Mouse (Mus musculus): ENCODE results near the gene 9530068E07Rik. TPM values are rescaled to one million over a fixed set of nuclear protein-coding genes. Genes with fewer than 3 reads are reported as not detected.
"Not testable (repeated sequence)": the region's sequence is repeated elsewhere in the genome, so short reads cannot be mapped to it uniquely, and the experiment has no call there.

9530068E07Rik gene
- polyA plus RNA-seq (2016; fragmentation: Nextera tagmentation; extraction: Ambion mirVana), result 184 and 193 TPM in 2 replicates

DNA sequence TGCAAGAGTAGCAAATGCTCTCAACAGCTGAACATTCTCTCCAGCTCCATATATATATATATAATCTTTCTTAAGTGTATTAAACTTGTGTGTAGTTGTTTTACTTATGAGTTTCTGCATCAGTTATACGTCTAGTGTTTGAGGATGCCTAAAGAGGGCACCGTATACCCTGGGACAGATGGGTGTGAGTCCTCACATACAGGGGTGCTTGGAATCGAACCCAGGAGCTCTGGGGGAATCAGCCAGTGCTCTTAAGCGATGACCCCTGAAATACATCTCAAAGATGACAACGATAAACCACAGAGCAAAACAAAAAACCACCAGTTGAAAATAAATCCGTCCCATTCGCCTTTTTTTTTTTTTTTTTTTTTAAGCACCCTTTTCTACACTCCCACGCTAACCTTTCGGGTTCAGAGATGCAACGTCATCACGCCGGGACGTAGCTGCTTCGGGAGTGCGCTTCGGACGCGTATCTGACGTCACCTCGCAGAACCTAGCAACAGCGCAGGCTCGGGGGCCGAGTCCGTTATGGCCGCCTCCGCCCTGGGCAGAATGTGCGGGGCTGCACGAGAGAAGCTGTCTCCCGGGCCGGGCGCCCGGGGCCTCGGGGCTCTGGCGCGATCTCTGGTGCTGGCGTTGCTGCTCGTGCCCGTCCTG lies at the start of gene 9530068E07Rik:
9530068E07Rik (plus strand) TSS at position 489 of the 657 bp plus-strand sequence.
- H3K36me3 ChIP-seq, result no peaks in the 10 kb centered on the region
- H3K9ac ChIP-seq, result peak within 1 kb of the TSS; percentile 92
- peak; percentile 84 for ATAC-seq (ENCODE audit: insufficient number of reproducible peaks, insufficient read depth, low FRiP score, low TSS enrichment)
- peaks cover 23% of the 10 kb centered on the region for H3K4me1 ChIP-seq
- 2% methylated on average over 38 of the region's 38 CpGs for WGBS
- H3K4me3 ChIP-seq, result peak within 1 kb of the TSS; percentile 95
- H3K27me3 ChIP-seq, result no peaks in the 10 kb centered on the region
- H3K9me3 ChIP-seq, result no peaks in the 10 kb centered on the region
- peak within 1 kb of the TSS; percentile 71 for H3K4me2 ChIP-seq (replicated peaks)
- peak within 1 kb of the TSS; percentile 93 for H3K27ac ChIP-seq

DNA sequence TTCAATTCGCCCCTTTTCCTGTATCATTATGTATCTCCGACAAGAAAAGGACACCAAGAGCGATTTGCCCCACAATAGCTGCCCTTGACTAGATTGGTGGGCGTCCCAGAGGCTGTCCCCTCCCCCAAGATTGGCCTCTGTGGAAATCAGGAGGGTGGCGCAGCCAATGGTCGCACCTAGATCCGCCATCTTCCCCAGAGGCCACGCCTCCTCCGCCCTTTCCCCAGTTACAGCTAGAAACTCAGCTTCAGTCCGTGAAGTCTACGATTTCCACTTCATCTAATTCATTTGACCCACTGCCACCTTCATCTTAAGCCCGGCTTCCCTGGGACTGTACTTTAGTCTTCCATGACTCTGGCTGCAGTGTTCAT lies 49.6 kb upstream of the 9530068E07Rik start:
- Histone ChIP-seq H3K4me2 (replicated peaks) (peak overlapping the region; percentile 43), H3K9me3 (no peaks in the 10 kb centered on the region), H3K4me1 (peaks cover 4% of the 10 kb centered on the region; the same call in 1 of the 2 replicates), H3K4me3 (peak overlapping the region; percentile 26), H3K27ac (no peak overlapping the region), H3K27me3 (no peaks in the 10 kb centered on the region), H3K36me3 (no peaks in the 10 kb centered on the region), H3K9ac (no peak overlapping the region)
- WGBS, result 3% methylated on average over 12 of the region's 12 CpGs
- ATAC-seq (ENCODE audit: insufficient number of reproducible peaks, insufficient read depth, low FRiP score, low TSS enrichment), result no peak

DNA sequence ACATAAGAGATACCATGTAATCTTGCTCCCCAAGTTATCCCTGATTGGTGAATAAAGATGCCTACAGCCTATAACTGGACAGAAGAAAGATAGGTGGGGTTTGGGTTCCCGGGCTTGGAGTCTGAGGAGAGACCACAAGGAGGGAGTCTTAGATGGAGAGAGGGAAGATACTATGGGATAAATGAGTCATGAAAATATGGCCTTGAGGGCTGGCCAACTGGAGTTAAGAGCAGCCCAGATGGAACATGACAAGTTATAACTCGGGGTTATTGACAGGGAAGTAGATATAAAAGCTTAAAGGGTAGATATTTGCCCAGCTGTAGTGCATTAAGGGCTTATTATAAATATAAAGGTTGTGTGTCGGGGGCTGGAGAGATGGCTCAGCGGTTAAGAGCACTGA lies 48.1 kb upstream of the 9530068E07Rik start:
- H3K4me3 ChIP-seq, result no peak overlapping the region
- 78% methylated on average over 4 of the region's 4 CpGs for WGBS
- H3K27ac ChIP-seq, result no peak overlapping the region

DNA sequence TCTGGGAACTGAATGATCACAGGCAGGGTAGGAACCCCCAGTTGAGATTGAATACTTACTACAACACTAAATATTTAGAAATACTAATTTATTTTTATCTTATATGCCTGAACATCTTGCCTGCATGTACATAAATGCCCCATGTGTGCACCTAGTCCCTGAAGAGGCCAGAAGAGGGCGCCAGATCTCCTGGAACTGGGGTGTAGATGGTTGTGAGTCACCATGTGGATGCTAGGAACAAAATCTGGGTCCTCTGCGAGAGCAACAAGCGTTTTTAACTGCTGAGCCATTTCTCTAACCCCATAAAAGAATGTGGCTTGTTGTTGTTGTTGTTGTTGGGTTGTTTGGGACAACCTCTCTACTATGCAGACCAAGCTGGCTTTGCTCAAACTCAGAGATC lies 47.5 kb upstream of the 9530068E07Rik start:
- 66% methylated on average over 3 of the region's 3 CpGs for WGBS

More for the DNA sequence above, 48.1 kb upstream of the 9530068E07Rik start:
- H3K36me3 ChIP-seq, result no peaks in the 10 kb centered on the region
- no peaks in the 10 kb centered on the region for H3K9me3 ChIP-seq
- peaks cover 4% of the 10 kb centered on the region; the same call in 1 of the 2 replicates for H3K4me1 ChIP-seq
- H3K9ac ChIP-seq, result no peak overlapping the region
- no peak for ATAC-seq (ENCODE audit: insufficient number of reproducible peaks, insufficient read depth, low FRiP score, low TSS enrichment)
- H3K27me3 ChIP-seq, result no peaks in the 10 kb centered on the region
- no peak overlapping the region for H3K4me2 ChIP-seq (replicated peaks)

DNA sequence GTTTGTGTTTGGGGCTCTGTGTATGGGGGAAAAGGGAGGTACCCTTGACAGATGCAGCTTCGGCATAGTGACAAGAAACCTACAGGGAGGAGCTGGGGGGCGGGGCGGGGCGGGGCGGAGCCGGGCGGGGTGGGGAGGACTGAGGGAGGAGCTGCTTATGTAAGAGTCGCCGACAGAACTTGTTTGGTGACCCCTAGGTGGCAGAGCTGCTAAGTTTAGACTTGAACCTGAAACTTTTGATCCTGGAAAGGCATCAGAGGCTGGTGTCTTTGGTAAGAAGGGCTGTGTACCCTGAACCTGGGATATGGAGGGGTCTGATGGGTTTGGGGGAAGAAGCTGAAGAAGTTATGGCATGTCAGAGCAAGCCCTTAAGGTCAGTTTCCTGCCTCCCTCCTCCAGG lies 45.3 kb upstream of the 9530068E07Rik start:
- no peak for ATAC-seq (ENCODE audit: insufficient number of reproducible peaks, insufficient read depth, low FRiP score, low TSS enrichment)
- H3K9me3 ChIP-seq, result no peaks in the 10 kb centered on the region
- no peak overlapping the region for H3K4me3 ChIP-seq
- 3% methylated on average over 6 of the region's 9 CpGs for whole genome bisulfite sequencing
- no peak overlapping the region for H3K4me2 ChIP-seq (replicated peaks)
- no peak overlapping the region for H3K9ac ChIP-seq
- no peaks in the 10 kb centered on the region for H3K36me3 ChIP-seq
- no peak overlapping the region for H3K27ac ChIP-seq
- H3K27me3 ChIP-seq, result no peaks in the 10 kb centered on the region
- H3K4me1 ChIP-seq, result peaks cover 4% of the 10 kb centered on the region; the same call in 1 of the 2 replicates

More for the DNA sequence above, 47.5 kb upstream of the 9530068E07Rik start:
- Histone ChIP-seq H3K36me3 (no peaks in the 10 kb centered on the region), H3K27ac (no peak overlapping the region), H3K9me3 (no peaks in the 10 kb centered on the region), H3K4me1 (peaks cover 4% of the 10 kb centered on the region; the same call in 1 of the 2 replicates), H3K27me3 (no peaks in the 10 kb centered on the region), H3K4me3 (no peak overlapping the region), H3K4me2 (replicated peaks) (no peak overlapping the region), H3K9ac (no peak overlapping the region)
- no peak for ATAC-seq (ENCODE audit: insufficient number of reproducible peaks, insufficient read depth, low FRiP score, low TSS enrichment)

DNA sequence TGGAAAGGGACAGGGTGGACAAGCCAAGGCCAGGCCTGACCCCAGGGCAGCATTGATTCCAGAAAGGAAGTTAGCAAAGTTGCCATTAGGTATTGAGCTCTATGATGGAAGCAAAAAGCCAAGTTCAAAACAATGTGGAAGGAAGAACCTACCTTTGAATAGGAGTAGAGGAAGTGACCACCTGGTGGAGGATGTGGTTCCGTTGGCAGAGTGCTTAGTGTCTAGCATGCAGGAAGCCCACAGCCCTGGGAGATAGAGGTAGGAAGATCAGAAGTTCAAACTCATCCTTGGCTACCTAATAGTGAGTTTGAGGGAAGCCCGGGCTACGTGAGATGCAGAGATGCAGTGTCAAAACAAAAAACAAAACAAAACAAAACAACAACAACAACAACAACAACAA lies 44.0 kb upstream of the 9530068E07Rik start:
- H3K36me3 ChIP-seq, result no peaks in the 10 kb centered on the region
- peaks cover 4% of the 10 kb centered on the region; the same call in 1 of the 2 replicates for H3K4me1 ChIP-seq
- no peak for ATAC-seq (ENCODE audit: insufficient number of reproducible peaks, insufficient read depth, low FRiP score, low TSS enrichment)

DNA sequence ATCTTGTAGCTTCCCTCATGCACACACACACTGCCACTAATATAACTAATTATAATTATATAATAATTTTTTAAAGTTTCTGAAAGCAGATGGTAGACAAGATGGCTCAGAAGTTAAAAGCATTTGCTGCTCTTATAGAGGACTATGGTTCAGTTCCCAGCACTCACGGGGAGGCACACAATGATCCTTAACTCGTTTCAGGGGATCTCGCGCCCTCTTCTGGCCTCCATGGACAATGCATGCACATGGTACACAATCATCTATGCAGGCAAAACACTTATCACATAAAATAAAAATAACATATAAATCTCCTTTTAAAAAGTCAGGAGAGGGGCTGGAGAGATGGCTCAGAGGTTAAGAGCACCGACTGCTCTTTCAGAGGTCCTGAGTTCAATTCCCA lies 41.6 kb upstream of the 9530068E07Rik start:
- ATAC-seq (ENCODE audit: insufficient number of reproducible peaks, insufficient read depth, low FRiP score, low TSS enrichment), result no peak
- Histone ChIP-seq H3K36me3 (no peaks in the 10 kb centered on the region), H3K27me3 (no peaks in the 10 kb centered on the region), H3K9me3 (no peaks in the 10 kb centered on the region), H3K27ac (no peak overlapping the region), H3K4me1 (peaks cover 5% of the 10 kb centered on the region; the same call in 1 of the 2 replicates), H3K4me2 (replicated peaks) (no peak overlapping the region), H3K4me3 (no peak overlapping the region), H3K9ac (no peak overlapping the region)
- WGBS, result 81% methylated on average over 5 of the region's 5 CpGs

More for the DNA sequence above, 44.0 kb upstream of the 9530068E07Rik start:
- H3K4me3 ChIP-seq, result no peak overlapping the region
- H3K4me2 ChIP-seq (replicated peaks), result no peak overlapping the region
- no peaks in the 10 kb centered on the region for H3K9me3 ChIP-seq
- H3K27me3 ChIP-seq, result no peaks in the 10 kb centered on the region
- H3K9ac ChIP-seq, result no peak overlapping the region
- H3K27ac ChIP-seq, result no peak overlapping the region
- 87% methylated on average over 3 of the region's 3 CpGs for WGBS

DNA sequence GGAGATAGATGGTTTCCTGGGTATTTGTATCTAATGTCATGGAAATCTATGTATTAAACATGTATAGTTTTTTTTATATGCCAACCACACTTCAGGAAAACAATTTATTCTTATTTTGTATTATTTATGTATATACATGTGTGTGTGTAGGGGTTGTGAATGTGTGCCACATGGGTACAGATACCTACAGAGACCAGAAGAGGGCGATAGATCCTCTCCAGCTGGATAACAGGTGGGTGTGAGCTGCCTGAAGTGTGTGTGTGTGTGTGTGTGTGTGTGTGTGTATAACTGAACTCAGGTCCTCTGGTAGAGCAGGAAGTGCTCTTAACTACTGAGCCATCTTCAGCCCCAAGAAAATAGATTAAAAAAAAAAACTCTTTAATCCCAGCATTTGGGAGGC lies 40.6 kb upstream of the 9530068E07Rik start:
- Histone ChIP-seq H3K9me3 (no peaks in the 10 kb centered on the region), H3K27ac (no peak overlapping the region), H3K4me1 (peaks cover 12% of the 10 kb centered on the region), H3K27me3 (no peaks in the 10 kb centered on the region), H3K4me3 (no peak overlapping the region), H3K36me3 (no peaks in the 10 kb centered on the region), H3K4me2 (replicated peaks) (no peak overlapping the region), H3K9ac (no peak overlapping the region)
- ATAC-seq (ENCODE audit: insufficient number of reproducible peaks, insufficient read depth, low FRiP score, low TSS enrichment), result no peak
- 75% methylated on average over 1 of the region's 1 CpGs for WGBS

DNA sequence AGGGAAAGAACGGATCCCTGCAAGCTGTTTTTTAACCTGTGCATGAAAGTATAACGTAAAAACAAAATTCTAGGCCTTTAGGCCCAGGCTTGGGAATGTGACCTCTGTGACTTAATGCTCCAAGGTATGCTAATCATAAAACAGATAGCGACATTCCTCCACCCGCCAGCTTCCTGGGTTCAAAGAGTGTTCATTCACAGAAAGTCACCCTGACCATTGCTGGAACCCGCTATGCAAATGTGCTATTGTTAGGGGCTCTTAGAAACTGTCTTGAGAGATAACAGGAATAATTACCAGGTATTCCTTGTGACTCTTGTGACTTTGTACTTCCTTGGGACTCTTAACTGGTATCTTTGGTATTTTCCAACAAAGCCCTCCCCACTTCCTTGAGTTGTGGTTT lies 39.1 kb upstream of the 9530068E07Rik start:
- 86% methylated on average over 5 of the region's 5 CpGs for WGBS

DNA sequence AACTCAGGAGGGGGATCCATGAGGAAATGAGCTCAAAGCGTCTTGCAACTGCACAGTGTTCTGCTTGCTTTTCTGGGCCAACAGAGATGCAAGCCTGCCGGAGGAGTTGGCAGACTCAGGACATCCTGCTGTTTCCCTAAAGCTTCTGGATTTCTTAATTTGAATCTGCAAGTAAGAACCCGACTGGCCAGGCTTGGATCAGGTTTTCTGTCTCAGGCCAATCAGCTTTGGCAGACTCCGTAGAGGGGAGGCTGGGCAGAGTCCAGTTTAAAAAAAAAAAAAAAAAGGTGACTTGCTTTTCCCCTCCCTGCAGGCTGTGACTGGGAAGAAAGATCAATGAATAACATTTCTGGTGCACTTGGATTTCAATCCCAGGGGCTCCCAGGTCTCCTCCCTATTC lies 37.7 kb upstream of the 9530068E07Rik start:
- Histone ChIP-seq H3K36me3 (no peaks in the 10 kb centered on the region), H3K27me3 (no peaks in the 10 kb centered on the region), H3K4me1 (peaks cover 22% of the 10 kb centered on the region), H3K9ac (no peak overlapping the region), H3K4me3 (no peak overlapping the region), H3K9me3 (no peaks in the 10 kb centered on the region), H3K27ac (no peak overlapping the region), H3K4me2 (replicated peaks) (0 out of 2 replicates have a peak overlapping the region, but pooled peaks have one; percentile 19)
- ATAC-seq (ENCODE audit: insufficient number of reproducible peaks, insufficient read depth, low FRiP score, low TSS enrichment), result no peak
- WGBS, result 25% methylated on average over 4 of the region's 4 CpGs

More for the DNA sequence above, 39.1 kb upstream of the 9530068E07Rik start:
- H3K4me2 ChIP-seq (replicated peaks); H3K27ac ChIP-seq; H3K9me3 ChIP-seq; H3K27me3 ChIP-seq; H3K9ac ChIP-seq; H3K36me3 ChIP-seq; ATAC-seq (ENCODE audit: insufficient number of reproducible peaks, insufficient read depth, low FRiP score, low TSS enrichment); H3K4me3 ChIP-seq: not testable (repeated sequence)
- peaks cover 11% of the 10 kb centered on the region for H3K4me1 ChIP-seq

DNA sequence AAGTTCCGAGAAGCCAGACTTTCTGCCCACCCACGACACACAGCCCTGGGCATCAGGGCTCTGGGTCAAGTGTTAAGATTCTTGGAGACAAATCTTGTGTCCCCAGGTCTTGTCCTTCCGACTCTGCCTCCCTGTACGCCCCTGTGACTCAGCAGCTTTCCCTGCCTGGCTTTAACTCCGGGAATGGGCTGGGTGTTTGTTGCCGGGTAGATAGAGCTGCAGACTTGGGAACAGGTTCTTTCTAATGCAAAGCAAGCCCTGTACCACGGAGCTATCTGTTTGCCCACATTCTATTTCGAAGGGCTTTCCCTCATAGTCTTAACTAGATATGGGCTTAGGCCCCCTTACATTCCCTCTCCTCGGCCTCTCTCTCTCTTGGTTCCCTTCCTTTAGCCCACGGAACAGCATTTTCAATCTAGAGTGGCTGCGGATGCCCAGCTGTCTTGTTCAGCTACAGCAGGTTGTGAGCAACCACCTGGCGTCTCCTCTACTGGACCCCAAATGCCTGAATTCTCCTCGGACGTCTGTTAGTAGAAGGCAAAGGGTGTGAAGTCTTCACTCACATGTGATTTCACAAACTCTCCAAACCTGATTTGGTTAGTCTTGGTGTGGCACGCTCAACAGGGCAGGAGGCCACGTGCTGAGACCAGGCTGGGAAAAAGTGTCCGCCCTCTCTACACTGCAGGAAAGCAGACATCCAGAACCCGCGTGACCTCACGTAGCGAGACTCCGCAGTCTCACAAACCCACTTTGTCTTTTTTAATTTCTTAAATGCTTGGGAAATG lies 36.4 kb upstream of the 9530068E07Rik start:
- Histone ChIP-seq H3K27me3 (no peaks in the 10 kb centered on the region), H3K27ac (peak overlapping the region; percentile 90), H3K36me3 (no peaks in the 10 kb centered on the region), H3K4me3 (peak overlapping the region; percentile 92), H3K4me2 (replicated peaks) (peak overlapping the region; percentile 96), H3K9ac (peak overlapping the region; percentile 96), H3K4me1 (peaks cover 36% of the 10 kb centered on the region), H3K9me3 (no peaks in the 10 kb centered on the region)
- ATAC-seq (ENCODE audit: insufficient number of reproducible peaks, insufficient read depth, low FRiP score, low TSS enrichment), result no peak
- WGBS, result 14% methylated on average over 22 of the region's 22 CpGs
